Mouse (Mus musculus) stomach, embryonic 14.5 days (tissue): ENCODE measurements around the gene Thra. TPM values are rescaled to one million over a fixed set of nuclear protein-coding genes. Genes with fewer than 3 reads are reported as not detected.
A peak's percentile ranks its signal among the peaks of the same experiment; 100 is the strongest.

ENCODE experiments used
- ATAC-seq: fragments of 200-750 bp; cut with Nextera tagmentation; 2 replicates; pipeline ENCODE4 v1.8.0; 2017; ENCODE audit warnings: low read depth, moderate TSS enrichment; ENCODE audit not compliant: insufficient number of reproducible peaks, insufficient read depth, low FRiP score
- H3K27ac ChIP-seq: fragments of 300-500 bp; sonication (generic); 2 replicates; pipeline ENCODE4 v1.5.1; 2014; ENCODE audit warnings: mild to moderate bottlenecking, low read length, moderate library complexity, mixed read lengths
- H3K27me3 ChIP-seq: fragments of 300-500 bp; sonication (generic); 2 replicates; pipeline ENCODE4 v1.6.1; 2014; ENCODE audit warnings: low read length, control low read depth, mixed read lengths; ENCODE audit not compliant: control insufficient read depth, insufficient read depth
- H3K36me3 ChIP-seq: fragments of 300-500 bp; sonication (generic); 2 replicates; pipeline ENCODE4 v1.6.1; 2014; ENCODE audit warnings: mild to moderate bottlenecking, control low read depth, low read length, moderate library complexity, mixed read lengths; ENCODE audit not compliant: control insufficient read depth, insufficient read depth
- H3K4me1 ChIP-seq: fragments of 300-500 bp; sonication (generic); 2 replicates; pipeline ENCODE4 v1.6.1; 2014; ENCODE audit warnings: low read length, control low read depth, mixed read lengths; ENCODE audit not compliant: control insufficient read depth, insufficient read depth
- H3K4me2 ChIP-seq: fragments of 300-500 bp; sonication (generic); replicated peaks from 2 replicates; pipeline ENCODE4 v1.6.1; 2014; ENCODE audit warnings: low read depth, low read length, control low read depth
- H3K4me3 ChIP-seq: fragments of 300-500 bp; sonication (generic); 2 replicates; pipeline ENCODE4 v1.5.1; 2014; ENCODE audit warnings: low read depth, low read length, control low read depth
- H3K9ac ChIP-seq: fragments of 300-500 bp; sonication (generic); replicated peaks from 2 replicates; pipeline ENCODE4 v1.6.1; 2014; ENCODE audit warnings: low read depth, mild to moderate bottlenecking, control low read depth, low read length, moderate library complexity, mixed read lengths
- H3K9me3 ChIP-seq: fragments of 300-500 bp; sonication (generic); 2 replicates; pipeline ENCODE4 v1.6.1; 2016; ENCODE audit warnings: low read depth, low read length, control low read depth; ENCODE audit not compliant: control insufficient read depth
- WGBS: fragments of 180-500 bp; shearing (Covaris S2); extraction: QIAGEN DNeasy Blood & Tissue Kit; methylation state at CpG from one replicate; pipeline ENCODE4 v1.1.7; 2014; 5-methylcytosine and 5-hydroxymethylcytosine counted together
- polyA plus RNA-seq: library from polyadenylated mRNA; unstranded; fragments of >200 nt; fragmentation: Nextera tagmentation; extraction: Ambion mirVana; gene quantifications from 2 replicates; pipeline ENCODE4 v1.2.1, GENCODE M21; 2014

The Thra gene
- polyA plus RNA-seq, 1 experiment from 2014 or later: 62.9 TPM

GRCm38 (mm10) chr11:98787229-98787628 is 46.8 kb downstream of the Thra start:
- 31% methylated on average over 7 of the region's 7 CpGs for WGBS
- no peak overlapping the region for H3K9ac ChIP-seq
- peak overlapping the region; percentile 0; the same call in 1 of the 2 replicates for H3K27ac ChIP-seq
- H3K9me3 ChIP-seq: no peaks in the 10 kb centered on the region
- no peak overlapping the region for H3K4me3 ChIP-seq
- H3K4me1 ChIP-seq: peaks cover 53% of the 10 kb centered on the region
- ATAC-seq: no peak
- no peaks in the 10 kb centered on the region for H3K27me3 ChIP-seq
- H3K4me2 ChIP-seq: no peak overlapping the region
- no peaks in the 10 kb centered on the region for H3K36me3 ChIP-seq

GRCm38 (mm10) chr11:98787691-98788090 is 47.3 kb downstream of the Thra start:
- Histone ChIP-seq H3K4me1 (peaks cover 51% of the 10 kb centered on the region), H3K27me3 (no peaks in the 10 kb centered on the region), H3K4me3 (no peak overlapping the region), H3K9me3 (no peaks in the 10 kb centered on the region), H3K9ac (no peak overlapping the region), H3K36me3 (no peaks in the 10 kb centered on the region), H3K27ac (no peak overlapping the region; the same call in 1 of the 2 replicates), H3K4me2 (no peak overlapping the region)
- no peak for ATAC-seq
- 93% methylated on average over 1 of the region's 1 CpGs for WGBS

GRCm38 (mm10) chr11:98788139-98788538 is 47.7 kb downstream of the Thra start:
- peaks cover 47% of the 10 kb centered on the region for H3K4me1 ChIP-seq
- H3K4me2 ChIP-seq: no peak overlapping the region
- H3K36me3 ChIP-seq: no peaks in the 10 kb centered on the region
- peak overlapping the region; percentile 7; the same call in 1 of the 2 replicates for H3K27ac ChIP-seq
- no peaks in the 10 kb centered on the region for H3K9me3 ChIP-seq
- H3K9ac ChIP-seq: no peak overlapping the region
- ATAC-seq: no peak
- no peak overlapping the region for H3K4me3 ChIP-seq
- H3K27me3 ChIP-seq: no peaks in the 10 kb centered on the region
- 95% methylated on average over 5 of the region's 5 CpGs for whole genome bisulfite sequencing

- no peaks in the 10 kb centered on the region for H3K36me3 ChIP-seq
- H3K9me3 ChIP-seq: no peaks in the 10 kb centered on the region
- peak overlapping the region; percentile 97 for H3K4me2 ChIP-seq
- peaks cover 43% of the 10 kb centered on the region for H3K4me1 ChIP-seq
- H3K27me3 ChIP-seq: no peaks in the 10 kb centered on the region
- peak overlapping the region; percentile 36 for H3K9ac ChIP-seq
- ATAC-seq: peak; percentile 78
- WGBS: 8% methylated on average over 18 of the region's 18 CpGs
- peak overlapping the region; percentile 81; the same call in 1 of the 2 replicates for H3K27ac ChIP-seq
- peak overlapping the region; percentile 42 for H3K4me3 ChIP-seq
Observed at GRCm38 (mm10) chr11:98788550-98789218, 48.2 kb downstream of the Thra start.

- Histone ChIP-seq H3K27me3 (no peaks in the 10 kb centered on the region), H3K4me1 (peaks cover 42% of the 10 kb centered on the region), H3K9ac (peak overlapping the region; percentile 36), H3K4me2 (peak overlapping the region; percentile 97), H3K4me3 (peak overlapping the region; percentile 42), H3K27ac (peak overlapping the region; percentile 81; the same call in 1 of the 2 replicates), H3K9me3 (no peaks in the 10 kb centered on the region), H3K36me3 (no peaks in the 10 kb centered on the region)
- ATAC-seq: no peak
- WGBS: under 1% methylated on average over 25 of the region's 25 CpGs
Observed at GRCm38 (mm10) chr11:98789219-98789807, 48.9 kb downstream of the Thra start.

GRCm38 (mm10) chr11:98789824-98790223 is 49.4 kb downstream of the Thra start:
- 0 out of 2 replicates have a peak overlapping the region, but pooled peaks have one; percentile 36 for H3K9ac ChIP-seq
- no peaks in the 10 kb centered on the region for H3K9me3 ChIP-seq

GRCm38 (mm10) chr11:98790631-98791205 is 50.3 kb downstream of the Thra start:
- Histone ChIP-seq H3K36me3 (no peaks in the 10 kb centered on the region), H3K9me3 (no peaks in the 10 kb centered on the region), H3K4me3 (no peak overlapping the region), H3K4me1 (peaks cover 30% of the 10 kb centered on the region), H3K27me3 (no peaks in the 10 kb centered on the region), H3K4me2 (no peak overlapping the region), H3K27ac (no peak overlapping the region), H3K9ac (no peak overlapping the region)
- no peak for ATAC-seq
- 80% methylated on average over 5 of the region's 5 CpGs for WGBS

More at GRCm38 (mm10) chr11:98789824-98790223, 49.4 kb downstream of the Thra start:
- Histone ChIP-seq H3K36me3 (no peaks in the 10 kb centered on the region), H3K4me1 (peaks cover 39% of the 10 kb centered on the region), H3K4me2 (peak overlapping the region; percentile 97), H3K27ac (peak overlapping the region; percentile 81; the same call in 1 of the 2 replicates), H3K27me3 (no peaks in the 10 kb centered on the region), H3K4me3 (peak overlapping the region; percentile 42)
- WGBS: 30% methylated on average over 5 of the region's 5 CpGs
- no peak for ATAC-seq

GRCm38 (mm10) chr11:98791448-98791847 is 51.0 kb downstream of the Thra start:
- Histone ChIP-seq H3K9me3 (no peaks in the 10 kb centered on the region), H3K27me3 (no peaks in the 10 kb centered on the region), H3K9ac (no peak overlapping the region), H3K36me3 (no peaks in the 10 kb centered on the region), H3K27ac (no peak overlapping the region), H3K4me2 (no peak overlapping the region), H3K4me3 (no peak overlapping the region), H3K4me1 (peaks cover 23% of the 10 kb centered on the region)
- ATAC-seq: no peak
- 79% methylated on average over 1 of the region's 1 CpGs for WGBS
